Mouse (Mus musculus) liver, postnatal 0 days (tissue): ENCODE data around the gene Fgf6. TPM values are rescaled to one million over a fixed set of nuclear protein-coding genes. Genes with fewer than 3 reads are reported as not detected.

Experiments
- ATAC-seq: fragments of 200-750 bp; cut with Nextera tagmentation; 2 replicates; pipeline ENCODE4 v1.8.0; 2017; ENCODE audit warnings: mild to moderate bottlenecking, moderate library complexity
- DNase-seq: peaks from one replicate; pipeline ENCODE4 v3.0.0-alpha.2; 2016
- H3K27ac ChIP-seq: fragments of 300-500 bp; sonication (generic); 2 replicates; pipeline ENCODE4 v1.5.1; 2014; ENCODE audit warnings: antibody characterized with exemption, moderate library complexity, mild to moderate bottlenecking, low read depth
- H3K27me3 ChIP-seq: fragments of 300-500 bp; sonication (generic); 2 replicates; pipeline ENCODE4 v1.6.1; 2014; ENCODE audit warnings: low read length, control low read depth, mixed read lengths; ENCODE audit not compliant: insufficient read depth
- H3K36me3 ChIP-seq: fragments of 300-500 bp; sonication (generic); replicated peaks from 2 replicates; pipeline ENCODE4 v1.6.1; 2014; ENCODE audit warnings: mild to moderate bottlenecking, control low read depth, low read length, moderate library complexity, mixed read lengths; ENCODE audit not compliant: insufficient read depth
- H3K4me1 ChIP-seq: fragments of 300-500 bp; sonication (generic); 2 replicates; pipeline ENCODE4 v1.6.1; 2014; ENCODE audit warnings: antibody characterized with exemption, mild to moderate bottlenecking, control low read depth; ENCODE audit not compliant: insufficient read depth
- H3K4me2 ChIP-seq: fragments of 300-500 bp; sonication (generic); 2 replicates; pipeline ENCODE4 v1.6.1; 2014; ENCODE audit warnings: low read depth, mild to moderate bottlenecking, low read length, moderate library complexity, mixed read lengths
- H3K4me3 ChIP-seq: fragments of 300-500 bp; sonication (generic); 2 replicates; pipeline ENCODE4 v1.5.1; 2014; ENCODE audit warnings: low read depth, low read length
- H3K9ac ChIP-seq: fragments of 300-500 bp; sonication (generic); replicated peaks from 2 replicates; pipeline ENCODE4 v1.6.1; 2014; ENCODE audit warnings: mild to moderate bottlenecking, moderate library complexity
- H3K9me3 ChIP-seq: fragments of 300-500 bp; sonication (generic); 2 replicates; pipeline ENCODE4 v1.6.1; 2016; ENCODE audit warnings: mild to moderate bottlenecking, control low read depth, low read length, mixed read lengths
- CTCF ChIP-seq: sonication (generic); IDR thresholded peaks from 2 replicates; pipeline ENCODE4 v1.5.1; 2016; ENCODE audit warnings: antibody characterized with exemption, low read depth
- EP300 ChIP-seq: IDR thresholded peaks from 2 replicates; pipeline ENCODE4 v1.6.1; 2016; ENCODE audit warnings: antibody characterized with exemption, low read depth, mild to moderate bottlenecking
- WGBS: fragments of 180-500 bp; shearing (Covaris S2); extraction: QIAGEN DNeasy Blood & Tissue Kit; methylation state at CpG from one replicate; pipeline ENCODE4 v1.1.7; 2014; ENCODE audit not compliant: insufficient replicate concordance; 5-methylcytosine and 5-hydroxymethylcytosine counted together
- polyA plus RNA-seq: library from polyadenylated mRNA; unstranded; fragments of >200 nt; fragmentation: Nextera tagmentation; extraction: Ambion mirVana; gene quantifications from 2 replicates; pipeline ENCODE4 v1.2.1, GENCODE M21; 2015

Fgf6 gene
- polyA plus RNA-seq, 1 experiment from 2014 or later = not detected

GRCm38 (mm10) chr6:127034760-127035159 lies 19.4 kb downstream of the Fgf6 start:
- Histone ChIP-seq H3K4me1 (no peaks in the 10 kb centered on the region), H3K36me3 (no peaks in the 10 kb centered on the region), H3K9me3 (no peaks in the 10 kb centered on the region), H3K4me3 (peak overlapping the region; percentile 6; the same call in 1 of the 2 replicates), H3K27ac (no peak overlapping the region), H3K27me3 (no peaks in the 10 kb centered on the region), H3K9ac (no peak overlapping the region), H3K4me2 (peak overlapping the region; percentile 60)
- ATAC-seq (0 out of 2 replicates have a peak, but pooled peaks have one; percentile 33), DNase-seq (peak; percentile 31)
- WGBS = 26% methylated on average over 10 of the region's 10 CpGs
- TF ChIP-seq EP300 = no peak
- TF ChIP-seq CTCF = peak; percentile 72

GRCm38 (mm10) chr6:127044909-127045308 lies 29.5 kb downstream of the Fgf6 start:
- no peaks in the 10 kb centered on the region for H3K4me1 ChIP-seq
- DNase-seq (peak; percentile 51), ATAC-seq (peak; percentile 86)
- H3K27me3 ChIP-seq = no peaks in the 10 kb centered on the region
- no peaks in the 10 kb centered on the region for H3K36me3 ChIP-seq
- H3K4me2 ChIP-seq = no peak overlapping the region
- H3K9me3 ChIP-seq = no peaks in the 10 kb centered on the region
- peak overlapping the region; percentile 51 for H3K27ac ChIP-seq
- TF ChIP-seq EP300 (0 out of 2 replicates have a peak, but pooled peaks have one; percentile 15), CTCF (no peak)
- H3K9ac ChIP-seq = no peak overlapping the region
- H3K4me3 ChIP-seq = no peak overlapping the region
- WGBS = 31% methylated on average over 6 of the region's 6 CpGs

- no peak for TF ChIP-seq EP300
- TF ChIP-seq CTCF = no peak
- no peaks in the 10 kb centered on the region for H3K36me3 ChIP-seq
- no peak overlapping the region for H3K4me2 ChIP-seq
- no peak overlapping the region for H3K27ac ChIP-seq
- no peaks in the 10 kb centered on the region for H3K4me1 ChIP-seq
- no peaks in the 10 kb centered on the region for H3K27me3 ChIP-seq
- ATAC-seq (no peak), DNase-seq (no peak)
- H3K9ac ChIP-seq = no peak overlapping the region
- 70% methylated on average over 4 of the region's 4 CpGs for WGBS
- no peak overlapping the region for H3K4me3 ChIP-seq
- no peaks in the 10 kb centered on the region for H3K9me3 ChIP-seq
These were observed 35.5 kb downstream of the Fgf6 start for GRCm38 (mm10) chr6:127050847-127051246.

- TF ChIP-seq CTCF = no peak
- no peak for TF ChIP-seq EP300
- WGBS = 70% methylated on average over 12 of the region's 12 CpGs
- no peak overlapping the region for H3K27ac ChIP-seq
- no peaks in the 10 kb centered on the region for H3K27me3 ChIP-seq
- H3K9ac ChIP-seq = no peak overlapping the region
- no peak overlapping the region for H3K4me2 ChIP-seq
- DNase-seq = no peak
- no peaks in the 10 kb centered on the region for H3K36me3 ChIP-seq
- no peaks in the 10 kb centered on the region for H3K4me1 ChIP-seq
- no peak overlapping the region for H3K4me3 ChIP-seq
- no peak for ATAC-seq
- H3K9me3 ChIP-seq = no peaks in the 10 kb centered on the region
These were observed 41.7 kb downstream of the Fgf6 start for GRCm38 (mm10) chr6:127056990-127057588.

DNA sequence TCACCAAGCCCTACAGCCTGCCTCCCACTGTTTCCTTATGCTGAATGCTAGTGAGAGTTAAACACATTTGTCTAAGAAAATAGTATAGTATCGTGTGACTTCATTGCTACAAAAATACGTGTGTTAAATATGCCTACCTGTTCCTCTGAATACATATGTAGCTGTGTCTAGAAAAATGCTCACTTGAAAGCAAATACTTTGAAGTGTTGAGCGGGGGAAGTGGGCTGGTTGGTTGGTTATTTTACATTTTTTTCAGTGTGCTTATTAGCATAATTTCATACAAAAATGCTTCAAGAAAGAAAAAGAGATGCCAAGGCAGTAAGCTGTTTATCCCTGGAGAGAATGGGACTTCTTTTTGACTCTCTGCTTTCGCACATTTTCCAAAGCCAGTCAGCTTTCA lies 44.6 kb downstream of the Fgf6 start:
- H3K4me2 ChIP-seq = no peak overlapping the region
- TF ChIP-seq CTCF (no peak), EP300 (no peak)
- H3K27me3 ChIP-seq = peaks cover 3% of the 10 kb centered on the region; the same call in 1 of the 2 replicates
- no peaks in the 10 kb centered on the region for H3K36me3 ChIP-seq
- H3K4me1 ChIP-seq = no peaks in the 10 kb centered on the region
- WGBS = 69% methylated on average over 4 of the region's 4 CpGs
- no peak for DNase-seq
- H3K9ac ChIP-seq = no peak overlapping the region
- H3K27ac ChIP-seq = no peak overlapping the region
- H3K9me3 ChIP-seq = no peaks in the 10 kb centered on the region
- H3K4me3 ChIP-seq = no peak overlapping the region
- no peak for ATAC-seq

DNA sequence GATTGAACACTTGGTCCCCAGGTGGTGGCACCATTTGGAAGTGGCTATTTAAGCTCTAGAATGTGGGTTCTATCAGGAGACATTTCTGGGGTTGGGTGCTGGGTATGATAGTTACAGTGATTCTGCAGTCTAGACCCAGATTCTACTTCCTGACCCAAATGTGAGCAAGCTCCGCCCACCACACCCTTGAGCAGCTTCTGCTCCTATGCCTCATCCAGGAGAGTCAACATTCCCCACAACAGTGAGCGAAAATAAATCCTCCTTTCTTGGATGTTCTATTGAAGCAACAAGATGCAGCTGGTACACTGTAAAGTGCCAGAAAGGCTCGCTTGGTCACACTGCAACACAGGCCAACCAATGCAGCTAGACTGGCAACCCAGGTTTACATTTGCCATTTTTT lies 48.5 kb downstream of the Fgf6 start:
- no peak for ATAC-seq

More for the DNA sequence above, 48.5 kb downstream of the Fgf6 start:
- 66% methylated on average over 3 of the region's 3 CpGs for WGBS
- TF ChIP-seq EP300 (no peak), CTCF (no peak)
- H3K36me3 ChIP-seq = no peaks in the 10 kb centered on the region
- no peaks in the 10 kb centered on the region for H3K9me3 ChIP-seq
- no peak overlapping the region for H3K9ac ChIP-seq
- H3K4me3 ChIP-seq = no peak overlapping the region
- no peak for DNase-seq
- no peaks in the 10 kb centered on the region for H3K4me1 ChIP-seq
- no peak overlapping the region for H3K27ac ChIP-seq
- H3K4me2 ChIP-seq = no peak overlapping the region
- H3K27me3 ChIP-seq = peaks cover 5% of the 10 kb centered on the region; the same call in 1 of the 2 replicates
